Mouse (Mus musculus) cerebellum, adult 8-10 months (tissue): ENCODE measurements around the gene Med12l.
"Not testable (repeated sequence)": the region's sequence is repeated elsewhere in the genome, so short reads cannot be mapped to it uniquely, and the experiment has no call there.

Source experiments
- DNase-seq: peaks from one replicate; pipeline ENCODE4 v3.0.0; 2022

The Med12l gene

GRCm38 (mm10) chr3:59101218-59101986, 95.8 kb downstream of the Med12l start, which contains the start of gene Gpr171:
Gene Gpr171 (minus strand): TSS chr3:59101821.
- DNase-seq: no peak

GRCm38 (mm10) chr3:59102146-59102545, 96.5 kb downstream of the Med12l start:
- DNase-seq: no peak

- no peak for DNase-seq
These were observed 98.8 kb downstream of the Med12l start for GRCm38 (mm10) chr3:59104462-59104861.

- no peak for DNase-seq
These were observed 101.8 kb downstream of the Med12l start for GRCm38 (mm10) chr3:59107439-59107838.

- not testable (repeated sequence) for DNase-seq
These were observed 104.2 kb downstream of the Med12l start for GRCm38 (mm10) chr3:59109834-59110233.

- no peak for DNase-seq
These were observed 106.3 kb downstream of the Med12l start for GRCm38 (mm10) chr3:59111944-59112343.

GRCm38 (mm10) chr3:59113291-59113690, 107.7 kb downstream of the Med12l start:
- DNase-seq: not testable (repeated sequence)

GRCm38 (mm10) chr3:59113973-59114517, 108.4 kb downstream of the Med12l start:
- DNase-seq: no peak

GRCm38 (mm10) chr3:59121067-59121730, 115.6 kb downstream of the Med12l start:
- DNase-seq: no peak

- DNase-seq: no peak
These were observed 116.3 kb downstream of the Med12l start for GRCm38 (mm10) chr3:59121780-59122449.

GRCm38 (mm10) chr3:59125022-59125421, 119.4 kb downstream of the Med12l start:
- DNase-seq: no peak

GRCm38 (mm10) chr3:59125783-59126555, 120.3 kb downstream of the Med12l start:
- no peak for DNase-seq

- no peak for DNase-seq
These were observed 123.1 kb downstream of the Med12l start for GRCm38 (mm10) chr3:59128681-59129080.

- DNase-seq: no peak
These were observed 123.9 kb downstream of the Med12l start for GRCm38 (mm10) chr3:59129547-59129946.

- DNase-seq: no peak
These were observed 124.8 kb downstream of the Med12l start for GRCm38 (mm10) chr3:59130431-59130830.

GRCm38 (mm10) chr3:59131081-59131480, 125.5 kb downstream of the Med12l start:
- DNase-seq: no peak

- no peak for DNase-seq
These were observed 126.3 kb downstream of the Med12l start for GRCm38 (mm10) chr3:59131966-59132365.

- no peak for DNase-seq
These were observed 127.6 kb downstream of the Med12l start for GRCm38 (mm10) chr3:59133189-59133588.

GRCm38 (mm10) chr3:59135911-59136653, 130.5 kb downstream of the Med12l start:
- DNase-seq: no peak

- DNase-seq: no peak
These were observed 133.4 kb downstream of the Med12l start for GRCm38 (mm10) chr3:59138946-59139468.

GRCm38 (mm10) chr3:59139651-59140051, 134.0 kb downstream of the Med12l start:
- no peak for DNase-seq

GRCm38 (mm10) chr3:59140115-59140514, 134.5 kb downstream of the Med12l start:
- DNase-seq: no peak
